Mouse (Mus musculus): Measurements from ENCODE around the gene Hist1h3b.

GRCm38 (mm10) chr13:23757211-23757773, 5.2 kb downstream of the Hist1h3b start:
- TF ChIP-seq CTCF (conservative IDR thresholded peaks at IDR 0.05; ENCODE audit: insufficient read depth, insufficient read length, low read depth, low read length) = no peak
- no peak for TF ChIP-seq POLR2A (IDR thresholded peaks at IDR 0.05; ENCODE audit: low read depth, low read length)
